In genomic region chr4:62274841-62275536, GRCm38 (mm10) we compare ENCODE assay signal across 9 mouse cellular contexts. TPM values are rescaled to one million over a fixed set of nuclear protein-coding genes. Genes with fewer than 3 reads are reported as not detected.
DNase-seq lines count a peak whose midpoint lies in the region; ATAC-seq and TF ChIP-seq lines count a peak whose summit lies in the region.
"Had no signal": no experiment of that assay in that cellular context is flagged by ENCODE, and none has a peak within 500 bp of the region (broad histone marks: within the 10 kb centered on the region; RNA-seq: fewer than 3 reads in every experiment).

No protein-coding gene starts in this region.

- H3K4me3 ChIP-seq in hindbrain, postnatal 0 days (ENCODE audit: low read length), result no peak overlapping the region

- no peaks in the 10 kb centered on the region for H3K36me3 ChIP-seq in hindbrain, postnatal 0 days (ENCODE audit: insufficient read depth, low read length)

- no peak overlapping the region for H3K4me2 ChIP-seq in hindbrain, postnatal 0 days (ENCODE audit: low read depth, low read length)

- DNase-seq in layer of hippocampus, adult 11-12 months (ENCODE audit: low spot score), result peak; percentile 55
- no peak for DNase-seq in layer of hippocampus, postnatal 14 days (ENCODE audit: low spot score in 2 of 2)
- peak; percentile 73 for DNase-seq in embryo, embryonic 11 days
- peak; percentile 78 for DNase-seq in hindbrain, postnatal 0 days (ENCODE audit: low spot score)
- peak; percentile 71 for DNase-seq in retina, embryonic 14.5 days (ENCODE audit: low spot score)
- no peak for DNase-seq in kidney, postnatal 14 days
- DNase-seq in adrenal gland, postnatal 36 days, result no peak
- no peak for DNase-seq in frontal cortex, postnatal 10 days (ENCODE audit: low spot score in 2 of 2)

- WGBS in hindbrain, postnatal 0 days, result 6% methylated on average over 12 of the region's 12 CpGs

- TF ChIP-seq CTCF in hindbrain, postnatal 0 days (IDR thresholded peaks at IDR 0.05; ENCODE audit: low read depth), result no peak

- no peaks in the 10 kb centered on the region for H3K27me3 ChIP-seq in hindbrain, postnatal 0 days (ENCODE audit: insufficient read depth, low read length)
- H3K27me3 ChIP-seq: Patski had no signal

- H3K27ac ChIP-seq in hindbrain, postnatal 0 days, result peak overlapping the region; percentile 61; the same call in 1 of the 2 replicates

- H3K9ac ChIP-seq in hindbrain, postnatal 0 days (replicated peaks; ENCODE audit: low read length), result no peak overlapping the region

- peak; percentile 97 for ATAC-seq in hindbrain, postnatal 0 days
- ATAC-seq: Patski had no signal

- no peaks in the 10 kb centered on the region for H3K9me3 ChIP-seq in hindbrain, postnatal 0 days (ENCODE audit: low read length)

- H3K4me1 ChIP-seq in hindbrain, postnatal 0 days (ENCODE audit: insufficient read depth, low read length), result no peaks in the 10 kb centered on the region

RNA-seq across cellular contexts. Expression of gene Slc31a2, which starts 12.6 kb away (rescaled TPM):
- 10 to 100 TPM in 1 of 2 experiments, 1 to 10 TPM in 1; 7.8 to 11.6 TPM for total RNA-seq in layer of hippocampus, postnatal 14 days (2021)
- 17.7 and 19.3 TPM in 2 replicates for total RNA-seq in hindbrain, postnatal 0 days (2014; rRNA removed)
- 12.1 and 12.2 TPM in 2 replicates for polyA plus RNA-seq in hindbrain, postnatal 0 days (2015; fragmentation: Nextera tagmentation; extraction: Ambion mirVana)
- total RNA-seq in adrenal gland, postnatal 36 days (2021), result 10 to 100 TPM; 30.8 to 36.9 TPM

RNA-seq across cellular contexts. Expression of gene Zfp37, which starts 44.1 kb away (rescaled TPM):
- total RNA-seq in layer of hippocampus, postnatal 14 days (2021), result 10 to 100 TPM; 22.8 to 23.5 TPM
- total RNA-seq in hindbrain, postnatal 0 days (2014; rRNA removed), result 12.5 and 14.4 TPM in 2 replicates
- polyA plus RNA-seq in hindbrain, postnatal 0 days (2015; fragmentation: Nextera tagmentation; extraction: Ambion mirVana), result 15.6 and 16.2 TPM in 2 replicates
- 1 to 10 TPM; 5.4 to 6.2 TPM for total RNA-seq in adrenal gland, postnatal 36 days (2021)

Comparison
In these comparisons a context has a peak if more than half of its experiments do, and no peak if none do; other contexts are left out.
1. DNase-seq: peak in layer of hippocampus, adult 11-12 months (single experiment), embryo, embryonic 11 days (single experiment), hindbrain, postnatal 0 days (single experiment) and retina, embryonic 14.5 days (single experiment); none in layer of hippocampus, postnatal 14 days (0 of 2), kidney, postnatal 14 days (single experiment), adrenal gland, postnatal 36 days (0 of 2) and frontal cortex, postnatal 10 days (0 of 2).